Mouse (Mus musculus) spleen, adult 2 months (tissue): ENCODE results near the gene Myh9.

ENCODE experiments used
- CTCF ChIP-seq: fragments of 200-500 bp; IDR thresholded peaks from 2 replicates; pipeline ENCODE4 v1.5.1; 2011; ENCODE audit warnings: mild to moderate bottlenecking, inconsistent platforms; ENCODE audit not compliant: insufficient read depth, insufficient read length, insufficient replicate concordance; ENCODE audit errors: extremely low read depth
- POLR2A ChIP-seq: fragments of 200-500 bp; IDR thresholded peaks from 2 replicates; pipeline ENCODE4 v1.6.1; 2011; ENCODE audit warnings: low read depth, low read length, inconsistent platforms

DNA sequence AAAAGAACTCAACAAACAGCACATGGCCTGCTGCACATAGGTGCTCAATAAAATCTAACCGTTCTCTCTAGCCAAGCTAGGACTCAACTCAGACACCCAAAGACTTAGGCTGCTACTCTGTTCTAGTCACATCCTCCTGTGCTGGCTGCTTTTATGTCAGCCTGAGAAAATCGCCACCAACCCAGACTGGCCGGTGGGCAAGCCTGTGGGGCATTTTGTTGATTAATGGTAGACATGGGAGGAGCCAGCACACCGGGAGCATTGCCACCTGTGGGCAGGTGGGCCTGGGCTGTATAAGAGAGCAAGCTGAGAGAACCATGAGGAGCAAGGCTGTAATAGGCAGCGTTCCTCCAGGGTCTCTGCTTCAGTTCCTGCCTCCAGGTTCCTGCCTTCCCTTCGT, 8.2 kb downstream of the Myh9 start:
- TF ChIP-seq POLR2A (no peak), CTCF (no peak)
